Mouse (Mus musculus): ENCODE results near the gene Rnf6. TPM values are rescaled to one million over a fixed set of nuclear protein-coding genes. Genes with fewer than 3 reads are reported as not detected.
"Not testable (repeated sequence)": the region's sequence is repeated elsewhere in the genome, so short reads cannot be mapped to it uniquely, and the experiment has no call there.

Gene Rnf6
- polyA plus RNA-seq, 1 experiment from 2014 or later: 26.6 TPM

GRCm38 (mm10) chr5:146188144-146188543 lies 33.2 kb downstream of the Rnf6 start:
- no peak overlapping the region for H3K4me3 ChIP-seq
- no peaks in the 10 kb centered on the region for H3K36me3 ChIP-seq
- no peak for ATAC-seq (ENCODE audit: low FRiP score)
- H3K9ac ChIP-seq: no peak overlapping the region
- peaks cover 7% of the 10 kb centered on the region; the same call in 1 of the 2 replicates for H3K9me3 ChIP-seq
- WGBS: 84% methylated on average over 1 of the region's 1 CpGs
- no peaks in the 10 kb centered on the region for H3K4me1 ChIP-seq (replicated peaks)
- H3K27ac ChIP-seq: no peak overlapping the region
- no peaks in the 10 kb centered on the region for H3K27me3 ChIP-seq
- H3K4me2 ChIP-seq: no peak overlapping the region

GRCm38 (mm10) chr5:146187441-146187840 lies 33.9 kb downstream of the Rnf6 start:
- H3K4me1 ChIP-seq (replicated peaks); H3K27ac ChIP-seq; H3K27me3 ChIP-seq; H3K36me3 ChIP-seq; H3K9me3 ChIP-seq; H3K4me3 ChIP-seq; H3K9ac ChIP-seq; H3K4me2 ChIP-seq; ATAC-seq (ENCODE audit: low FRiP score): not testable (repeated sequence)
- 35% methylated on average over 5 of the region's 5 CpGs for whole genome bisulfite sequencing

- 77% methylated on average over 4 of the region's 4 CpGs for WGBS
- H3K4me2 ChIP-seq; H3K27me3 ChIP-seq; H3K27ac ChIP-seq; ATAC-seq (ENCODE audit: low FRiP score); H3K36me3 ChIP-seq; H3K4me3 ChIP-seq; H3K9me3 ChIP-seq; H3K4me1 ChIP-seq (replicated peaks); H3K9ac ChIP-seq: not testable (repeated sequence)
These were observed 36.2 kb downstream of the Rnf6 start, which contains the start of gene 1700001J03Rik for GRCm38 (mm10) chr5:146185204-146185603. 1700001J03Rik (minus strand) TSS chr5:146185304.

- 63% methylated on average over 4 of the region's 4 CpGs for WGBS
- H3K4me1 ChIP-seq (replicated peaks); ATAC-seq (ENCODE audit: low FRiP score): not testable (repeated sequence)
These were observed 48.6 kb downstream of the Rnf6 start for GRCm38 (mm10) chr5:146172744-146173143.

GRCm38 (mm10) chr5:146170621-146171020 lies 50.7 kb downstream of the Rnf6 start, which contains the start of gene Gm6309:
Gm6309 (minus strand) TSS chr5:146170721.
- H3K27ac ChIP-seq; H3K9ac ChIP-seq; H3K4me2 ChIP-seq; H3K27me3 ChIP-seq; H3K9me3 ChIP-seq; H3K36me3 ChIP-seq; H3K4me1 ChIP-seq (replicated peaks); H3K4me3 ChIP-seq; ATAC-seq (ENCODE audit: low FRiP score): not testable (repeated sequence)
- 86% methylated on average over 2 of the region's 2 CpGs for WGBS

More at GRCm38 (mm10) chr5:146172744-146173143, 48.6 kb downstream of the Rnf6 start:
- not testable (repeated sequence) for H3K9ac ChIP-seq, H3K9me3 ChIP-seq, H3K4me3 ChIP-seq, H3K36me3 ChIP-seq, H3K27me3 ChIP-seq, H3K4me2 ChIP-seq, H3K27ac ChIP-seq

GRCm38 (mm10) chr5:146160439-146160838 lies 60.9 kb downstream of the Rnf6 start, which contains the start of gene Gm5565:
Gm5565 (minus strand) TSS chr5:146160539.
- not testable (repeated sequence) for H3K4me3 ChIP-seq; ATAC-seq (ENCODE audit: low FRiP score); H3K4me2 ChIP-seq; H3K27ac ChIP-seq; H3K4me1 ChIP-seq (replicated peaks); H3K27me3 ChIP-seq; H3K36me3 ChIP-seq; H3K9me3 ChIP-seq; H3K9ac ChIP-seq
- WGBS: 99% methylated on average over 3 of the region's 3 CpGs

Other genes with a start within 250 kb of the Rnf6 start
- gene Cyp3a25, start 211.9 kb downstream of the Rnf6 start, polyA plus RNA-seq (2015; fragmentation: Nextera tagmentation; extraction: Ambion mirVana): not detected in 2 replicates
- not detected in 2 replicates for gene Cyp3a59, start 142.3 kb downstream of the Rnf6 start, polyA plus RNA-seq (2015; fragmentation: Nextera tagmentation; extraction: Ambion mirVana)
- gene Gm5565, start 61.0 kb downstream of the Rnf6 start, polyA plus RNA-seq (2015; fragmentation: Nextera tagmentation; extraction: Ambion mirVana): not detected in 2 replicates
- not detected in 2 replicates for gene Gm6309, start 50.8 kb downstream of the Rnf6 start, polyA plus RNA-seq (2015; fragmentation: Nextera tagmentation; extraction: Ambion mirVana)
- not detected in 2 replicates for gene 1700001J03Rik, start 36.3 kb downstream of the Rnf6 start, polyA plus RNA-seq (2015; fragmentation: Nextera tagmentation; extraction: Ambion mirVana)
- gene Cdk8, start 9.7 kb upstream of the Rnf6 start, polyA plus RNA-seq (2015; fragmentation: Nextera tagmentation; extraction: Ambion mirVana): 17.5 and 20.1 TPM in 2 replicates
- 14.1 and 14.2 TPM in 2 replicates for gene Wasf3, start 163.4 kb upstream of the Rnf6 start, polyA plus RNA-seq (2015; fragmentation: Nextera tagmentation; extraction: Ambion mirVana)

Data from hindbrain, embryonic 13.5 days (tissue).